Mouse (Mus musculus) MEL (cell line): Measurements from ENCODE around the gene Ap4b1. TPM values are rescaled to one million over a fixed set of nuclear protein-coding genes. Genes with fewer than 3 reads are reported as not detected.
A peak's percentile ranks its signal among the peaks of the same experiment; 100 is the strongest.

Experiments used
- DNase-seq: peaks from one replicate; pipeline ENCODE4 v3.0.0; 2011; ENCODE audit warnings: low read depth, low spot score
- H3K27ac ChIP-seq: 2 replicates; pipeline ENCODE4 v1.5.1; 2012; ENCODE audit warnings: low read depth, mild to moderate bottlenecking, control low read depth, low read length, moderate library complexity; ENCODE audit not compliant: control insufficient read depth
- H3K27me3 ChIP-seq, 2 experiments: fragments of 150-350 bp in 1 of 2; sonication (generic) in 1 of 2; 2 replicates each; pipeline ENCODE4 v1.6.1; 2012; ENCODE audit warnings: low read length in 2 of 2, mild to moderate bottlenecking in 2 of 2, improper control_type of control experiment in 1 of 2, moderate library complexity in 1 of 2; ENCODE audit not compliant: insufficient read depth in 2 of 2, control insufficient read depth in 1 of 2
- H3K36me3 ChIP-seq, 2 experiments: 2 replicates each; pipeline ENCODE4 v1.6.1; 2012 to 2014; ENCODE audit warnings: low read length in 2 of 2, improper control_type of control experiment in 1 of 2, inconsistent platforms in 1 of 2, mild to moderate bottlenecking in 1 of 2; ENCODE audit not compliant: insufficient read depth in 2 of 2, control insufficient read depth in 1 of 2
- H3K4me1 ChIP-seq, 2 experiments: fragments of 150-350 bp in 1 of 2; sonication (generic) in 1 of 2; 2 replicates each; pipeline ENCODE4 v1.6.1; 2012; ENCODE audit warnings: low read length in 2 of 2, improper control_type of control experiment in 1 of 2, mild to moderate bottlenecking in 1 of 2; ENCODE audit not compliant: insufficient read depth in 2 of 2, control insufficient read depth in 1 of 2
- H3K4me3 ChIP-seq, 2 experiments: fragments of 150-350 bp in 1 of 2; sonication (generic) in 1 of 2; 2 replicates each; pipeline ENCODE4 v1.5.1; 2012; ENCODE audit warnings: low read depth in 2 of 2, low read length in 2 of 2, mild to moderate bottlenecking in 2 of 2, moderate library complexity in 2 of 2, control low read depth in 1 of 2, improper control_type of control experiment in 1 of 2; ENCODE audit not compliant: control insufficient read depth in 1 of 2, insufficient read depth in 1 of 2
- H3K79me2 ChIP-seq: 2 replicates; pipeline ENCODE4 v1.6.1; 2012; ENCODE audit warnings: mild to moderate bottlenecking, low read length, moderate library complexity; ENCODE audit not compliant: control insufficient read depth, poor library complexity, insufficient read depth
- H3K9ac ChIP-seq: 2 replicates; pipeline ENCODE4 v1.6.1; 2012; ENCODE audit warnings: low read depth, mild to moderate bottlenecking, control low read depth, low read length, moderate library complexity; ENCODE audit not compliant: control insufficient read depth, poor library complexity, severe bottlenecking
- H3K9me3 ChIP-seq: fragments of 150-350 bp; sonication (generic); replicated peaks from 2 replicates; pipeline ENCODE4 v1.6.1; 2012; ENCODE audit warnings: mild to moderate bottlenecking, low read length, improper control_type of control experiment, moderate library complexity; ENCODE audit not compliant: insufficient read depth
- CHD1 ChIP-seq: IDR thresholded peaks from 2 replicates; pipeline ENCODE4 v1.6.1; 2012; ENCODE audit warnings: low read depth, mild to moderate bottlenecking, inconsistent platforms, low read length, improper control_type of control experiment
- CTCF ChIP-seq, 3 experiments: IDR thresholded peaks in 2 of 3; conservative IDR thresholded peaks in 1 of 3; 2 replicates each; pipeline ENCODE4 v1.5.1; 2011 to 2012; ENCODE audit warnings: low read length in 3 of 3, low read depth in 2 of 3, mild to moderate bottlenecking in 2 of 3, improper control_type of control experiment in 1 of 3, inconsistent platforms in 1 of 3, mixed read lengths in 1 of 3, moderate library complexity in 1 of 3; ENCODE audit not compliant: control insufficient read depth in 1 of 3, insufficient read depth in 1 of 3, poor library complexity in 1 of 3, severe bottlenecking in 1 of 3
- EP300 ChIP-seq, 2 experiments: IDR thresholded peaks; 2 replicates each; pipeline ENCODE4 v1.6.1; 2011; ENCODE audit warnings: improper control_type of control experiment in 2 of 2, low read length in 2 of 2, low read depth in 1 of 2, mild to moderate bottlenecking in 1 of 2
- ETS1 ChIP-seq: IDR thresholded peaks from 2 replicates; pipeline ENCODE4 v1.6.1; 2012; ENCODE audit warnings: low read depth, mild to moderate bottlenecking, inconsistent platforms, low read length, improper control_type of control experiment, moderate library complexity
- HCFC1 ChIP-seq: IDR thresholded peaks from 2 replicates; pipeline ENCODE4 v1.6.1; 2012; ENCODE audit warnings: low read depth, mild to moderate bottlenecking, inconsistent platforms, low read length, improper control_type of control experiment, moderate library complexity
- MAFK ChIP-seq: IDR thresholded peaks from 2 replicates; pipeline ENCODE4 v1.6.1; 2011; ENCODE audit warnings: low read depth, mild to moderate bottlenecking, low read length, improper control_type of control experiment, borderline replicate concordance
- MEF2A ChIP-seq: IDR thresholded peaks from 2 replicates; pipeline ENCODE4 v1.6.1; 2014; ENCODE audit warnings: low read depth, mild to moderate bottlenecking, inconsistent platforms, low read length, improper control_type of control experiment; ENCODE audit not compliant: poor library complexity, insufficient replicate concordance, severe bottlenecking; ENCODE audit errors: extremely low read depth
- MYB ChIP-seq: IDR thresholded peaks from 2 replicates; pipeline ENCODE4 v1.6.1; 2011; ENCODE audit warnings: mild to moderate bottlenecking, low read depth, low read length, improper control_type of control experiment
- NELFE ChIP-seq: IDR thresholded peaks from 2 replicates; pipeline ENCODE4 v1.6.1; 2011; ENCODE audit warnings: low read depth, low read length, improper control_type of control experiment
- NRF1 ChIP-seq: IDR thresholded peaks from 2 replicates; pipeline ENCODE4 v1.6.1; 2014; ENCODE audit warnings: low read depth, mild to moderate bottlenecking, inconsistent platforms, low read length, improper control_type of control experiment, moderate library complexity; ENCODE audit not compliant: poor library complexity, insufficient read depth, severe bottlenecking
- POLR2A ChIP-seq, 2 experiments: IDR thresholded peaks; 2 replicates each; pipeline ENCODE4 v1.6.1; 2011 to 2012; ENCODE audit warnings: low read length in 2 of 2, mild to moderate bottlenecking in 2 of 2, control low read depth in 1 of 2, improper control_type of control experiment in 1 of 2, low read depth in 1 of 2, moderate library complexity in 1 of 2; ENCODE audit not compliant: control insufficient read depth in 1 of 2, insufficient read depth in 1 of 2, poor library complexity in 1 of 2
- POLR2AphosphoS2 ChIP-seq: IDR thresholded peaks from 2 replicates; pipeline ENCODE4 v1.6.1; 2011; ENCODE audit warnings: low read length, improper control_type of control experiment
- POLR2AphosphoS5 ChIP-seq: IDR thresholded peaks from 2 replicates; pipeline ENCODE4 v1.6.1; 2012; ENCODE audit warnings: low read depth, borderline replicate concordance, mild to moderate bottlenecking, inconsistent platforms, low read length, moderate library complexity, mixed read lengths
- RAD21 ChIP-seq: IDR thresholded peaks from 2 replicates; pipeline ENCODE4 v1.6.1; 2011; ENCODE audit warnings: mild to moderate bottlenecking, low read depth, low read length, improper control_type of control experiment
- SMC3 ChIP-seq: IDR thresholded peaks from 2 replicates; pipeline ENCODE4 v1.6.1; 2011; ENCODE audit warnings: low read depth, low read length, improper control_type of control experiment
- TCF12 ChIP-seq: IDR thresholded peaks from 2 replicates; pipeline ENCODE4 v1.6.1; 2014; ENCODE audit warnings: low read depth, mild to moderate bottlenecking, inconsistent platforms, low read length, improper control_type of control experiment, moderate library complexity
- ZKSCAN1 ChIP-seq: IDR thresholded peaks from 2 replicates; pipeline ENCODE4 v1.6.1; 2012; ENCODE audit warnings: low read depth, mild to moderate bottlenecking, inconsistent platforms, low read length, improper control_type of control experiment, moderate library complexity
- polyA plus RNA-seq, 2 experiments: library from polyadenylated mRNA; stranded (reverse) in 1 of 2; unstranded in 1 of 2; fragments of >175 nt in 1 of 2; fragments of >200 nt in 1 of 2; gene quantifications; 2 replicates each; pipeline versions ENCODE4 v1.2.1 to v1.2.4; 2012; ENCODE audit warnings: low replicate concordance in 2 of 2, low read depth in 1 of 2; ENCODE audit not compliant: insufficient read length in 2 of 2, insufficient read depth in 1 of 2, missing spikeins in 1 of 2
- total RNA-seq: library from RNA; depleted of rRNA; stranded (reverse); fragments of 300-350 nt; gene quantifications from 2 replicates; pipeline ENCODE4 v1.2.3, GENCODE M21; 2012

The Ap4b1 gene
- total and polyA plus RNA-seq, 3 experiments = 15.1 to 20.2 TPM; not detected in 1

DNA sequence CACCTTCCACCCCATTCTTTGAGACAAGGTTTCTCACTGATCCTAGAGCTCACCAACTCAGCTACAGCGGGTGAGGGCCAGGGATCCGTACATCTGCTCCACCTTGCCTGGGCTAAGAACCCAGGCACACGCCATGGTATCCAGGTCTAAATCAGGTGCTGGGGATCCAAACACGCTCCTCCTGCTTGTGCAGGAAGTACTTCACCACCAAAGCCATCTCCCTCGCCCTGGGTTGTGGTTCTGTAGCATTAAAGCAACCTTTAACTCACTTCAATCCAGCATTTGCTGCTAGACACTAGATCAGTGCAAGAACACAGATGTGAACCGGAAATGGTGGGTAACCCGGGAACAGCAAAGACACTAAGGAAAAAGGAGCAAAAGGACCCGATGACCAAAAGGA is 42.6 kb downstream of the Ap4b1 start:
- Histone ChIP-seq H3K4me1 (peaks cover 0 to 5% of the 10 kb centered on the region in 2 experiments; a peak in 2 of 4 replicates), H3K79me2 (no peaks in the 10 kb centered on the region), H3K4me3 (no peak overlapping the region), H3K27me3 (no peaks in the 10 kb centered on the region), H3K36me3 (peaks cover 0 to 5% of the 10 kb centered on the region in 2 experiments; a peak in 2 of 4 replicates), H3K27ac (no peak overlapping the region), H3K9me3 (no peaks in the 10 kb centered on the region), H3K9ac (no peak overlapping the region)
- no peak for DNase-seq
- no peak for TF ChIP-seq MEF2A

DNA sequence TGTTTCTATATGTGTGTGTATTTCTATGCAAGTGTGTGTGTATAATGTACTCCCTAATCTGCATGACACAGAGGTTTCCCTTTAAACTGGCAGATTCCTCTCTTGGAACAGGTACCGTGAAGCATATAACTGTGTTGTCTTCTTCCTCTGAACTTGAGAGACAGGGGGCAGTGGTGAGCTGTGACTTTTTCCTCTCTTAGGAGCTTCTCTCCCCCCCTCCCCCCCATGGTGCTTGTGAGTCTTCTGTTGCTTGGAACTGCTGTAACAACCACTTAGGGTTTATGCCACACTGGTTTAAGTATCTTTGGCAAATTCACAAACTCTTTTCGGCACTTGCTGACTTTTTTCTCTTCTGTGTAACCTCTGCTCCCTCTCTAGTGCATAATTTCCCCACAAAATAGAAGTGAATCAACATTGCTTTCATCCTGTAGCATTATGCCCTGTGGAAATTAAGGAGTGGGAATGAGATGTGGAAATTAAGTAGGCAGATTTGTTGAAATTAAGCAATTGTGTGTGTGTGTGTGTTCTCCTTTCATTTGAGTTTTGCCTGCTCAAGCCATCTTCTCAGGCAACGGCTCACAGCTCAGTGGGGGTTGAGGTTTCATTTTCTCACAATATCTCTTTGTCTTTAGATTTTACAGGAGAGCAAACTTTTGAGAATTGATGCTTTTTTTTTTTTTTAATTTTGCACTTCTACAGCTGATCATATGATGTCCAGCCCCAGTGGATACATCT is 43.4 kb downstream of the Ap4b1 start:
- Histone ChIP-seq H3K36me3 (peaks cover 0 to 6% of the 10 kb centered on the region in 2 experiments; a peak in 2 of 4 replicates), H3K27me3 (no peaks in the 10 kb centered on the region), H3K4me1 (peaks cover 0 to 9% of the 10 kb centered on the region in 2 experiments; a peak in 2 of 4 replicates), H3K27ac (no peak overlapping the region), H3K9ac (no peak overlapping the region), H3K4me3 (no peak overlapping the region), H3K9me3 (no peaks in the 10 kb centered on the region), H3K79me2 (no peaks in the 10 kb centered on the region)
- DNase-seq = peak; percentile 59
- TF ChIP-seq SMC3 (peak; percentile 31), CTCF (IDR thresholded peaks at IDR 0.05 in 2 of 3, conservative IDR thresholded peaks at IDR 0.05 in 1 of 3; ENCODE audit: control insufficient read depth in 1 of 3, insufficient read depth in 1 of 3, low read depth in 2 of 3, low read length in 3 of 3, poor library complexity in 1 of 3, severe bottlenecking in 1 of 3) (peak in 2 of 3 experiments; percentile 24 to 45; a peak in 3 of 6 replicates), RAD21 (peak; percentile 32), CHD1 (no peak)

DNA sequence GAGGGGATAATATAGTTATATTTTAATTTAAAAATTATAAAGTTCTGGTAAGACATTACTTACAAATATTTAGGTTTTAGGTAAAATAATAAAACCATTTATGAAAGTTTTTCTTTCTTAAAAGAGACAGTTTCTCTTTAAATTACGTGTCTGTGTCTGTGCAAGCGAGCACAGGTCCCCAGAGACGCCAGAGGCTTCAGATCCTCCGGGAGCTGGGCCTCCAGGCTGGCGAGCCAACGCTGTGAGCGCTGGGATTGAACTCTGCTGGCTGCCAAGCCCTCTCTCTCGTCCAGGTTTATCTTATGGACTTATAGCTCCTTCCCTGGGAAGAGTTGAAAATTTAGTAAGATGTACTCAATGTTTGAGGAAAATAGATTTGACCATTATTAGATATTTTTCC is 44.5 kb downstream of the Ap4b1 start:
- no peak overlapping the region for H3K27ac ChIP-seq
- H3K79me2 ChIP-seq = no peaks in the 10 kb centered on the region
- peaks cover 0 to 10% of the 10 kb centered on the region in 2 experiments; a peak in 2 of 4 replicates for H3K36me3 ChIP-seq
- no peak overlapping the region for H3K4me3 ChIP-seq
- no peak overlapping the region for H3K9ac ChIP-seq
- no peak for TF ChIP-seq POLR2AphosphoS2
- no peak for TF ChIP-seq MAFK
- no peak for TF ChIP-seq POLR2A (IDR thresholded peaks at IDR 0.05; ENCODE audit: control insufficient read depth in 1 of 2, insufficient read depth in 1 of 2, low read depth in 1 of 2, low read length in 2 of 2, poor library complexity in 1 of 2)
- no peak for TF ChIP-seq MYB
- TF ChIP-seq MEF2A = no peak
- TF ChIP-seq POLR2AphosphoS5 = no peak
- no peak for TF ChIP-seq ZKSCAN1
- no peak for TF ChIP-seq HCFC1
- TF ChIP-seq NELFE = no peak
- no peak for TF ChIP-seq CHD1
- TF ChIP-seq NRF1 = no peak
- TF ChIP-seq TCF12 = no peak
- no peak for TF ChIP-seq EP300 (IDR thresholded peaks at IDR 0.05; ENCODE audit: low read depth in 1 of 2, low read length in 2 of 2)
- no peak for TF ChIP-seq ETS1
- DNase-seq = no peak
- no peaks in the 10 kb centered on the region for H3K27me3 ChIP-seq
- no peaks in the 10 kb centered on the region for H3K9me3 ChIP-seq
- H3K4me1 ChIP-seq = peaks cover 1 to 15% of the 10 kb centered on the region in 2 experiments; a peak in 2 of 4 replicates
